Mouse (Mus musculus) kidney, embryonic 15.5 days (tissue): ENCODE data around the gene Usp33. TPM values are rescaled to one million over a fixed set of nuclear protein-coding genes. Genes with fewer than 3 reads are reported as not detected.

ENCODE experiments used
- ATAC-seq: fragments of 200-750 bp; cut with Nextera tagmentation; replicated peaks from 2 replicates; pipeline ENCODE4 v1.8.0; 2017; ENCODE audit warnings: moderate TSS enrichment; ENCODE audit not compliant: low FRiP score
- H3K27ac ChIP-seq: fragments of 300-500 bp; sonication (generic); 2 replicates; pipeline ENCODE4 v1.5.1; 2015; ENCODE audit warnings: mild to moderate bottlenecking, inconsistent platforms
- H3K27me3 ChIP-seq: fragments of 300-500 bp; sonication (generic); 2 replicates; pipeline ENCODE4 v1.6.1; 2015; ENCODE audit warnings: inconsistent platforms
- H3K36me3 ChIP-seq: fragments of 300-500 bp; sonication (generic); 2 replicates; pipeline ENCODE4 v1.6.1; 2015; ENCODE audit warnings: inconsistent platforms
- H3K4me1 ChIP-seq: fragments of 300-500 bp; sonication (generic); 2 replicates; pipeline ENCODE4 v1.6.1; 2015; ENCODE audit warnings: inconsistent platforms
- H3K4me2 ChIP-seq: fragments of 300-500 bp; sonication (generic); 2 replicates; pipeline ENCODE4 v1.6.1; 2015; ENCODE audit warnings: moderate library complexity, mild to moderate bottlenecking, inconsistent platforms
- H3K4me3 ChIP-seq: fragments of 300-500 bp; sonication (generic); replicated peaks from 2 replicates; pipeline ENCODE4 v1.5.1; 2015; ENCODE audit warnings: mild to moderate bottlenecking, inconsistent platforms
- H3K9ac ChIP-seq: fragments of 300-500 bp; sonication (generic); 2 replicates; pipeline ENCODE4 v1.6.1; 2015; ENCODE audit warnings: mild to moderate bottlenecking, inconsistent platforms
- H3K9me3 ChIP-seq: fragments of 300-500 bp; sonication (generic); replicated peaks from 2 replicates; pipeline ENCODE4 v1.6.1; 2016; ENCODE audit warnings: inconsistent platforms
- WGBS: fragments of 180-500 bp; shearing (Covaris S2); methylation state at CpG from one replicate; pipeline ENCODE4 v1.1.7; 2015; ENCODE audit warnings: mixed read lengths; 5-methylcytosine and 5-hydroxymethylcytosine counted together
- polyA plus RNA-seq: library from polyadenylated mRNA; unstranded; fragments of >200 nt; fragmentation: Nextera tagmentation; extraction: Ambion mirVana; gene quantifications from 2 replicates; pipeline ENCODE4 v1.2.1, GENCODE M21; 2015

Gene Usp33
- polyA plus RNA-seq, 1 experiment from 2014 or later: 40.3 TPM

- 70% methylated on average over 4 of the region's 4 CpGs for WGBS
- peaks cover 44% of the 10 kb centered on the region for H3K4me1 ChIP-seq
- H3K36me3 ChIP-seq: no peaks in the 10 kb centered on the region; the same call in 1 of the 2 replicates
- H3K4me3 ChIP-seq: no peak overlapping the region
- ATAC-seq: no peak
- H3K9me3 ChIP-seq: no peaks in the 10 kb centered on the region
- no peak overlapping the region for H3K4me2 ChIP-seq
- peak overlapping the region; percentile 27; the same call in 1 of the 2 replicates for H3K27ac ChIP-seq
- H3K27me3 ChIP-seq: no peaks in the 10 kb centered on the region
- H3K9ac ChIP-seq: no peak overlapping the region
Measured at GRCm38 (mm10) chr3:152405978-152406640, 59.8 kb downstream of the Usp33 start.

- Histone ChIP-seq H3K4me2 (no peak overlapping the region), H3K9me3 (no peaks in the 10 kb centered on the region), H3K27me3 (no peaks in the 10 kb centered on the region), H3K27ac (no peak overlapping the region), H3K36me3 (no peaks in the 10 kb centered on the region; the same call in 1 of the 2 replicates), H3K4me3 (no peak overlapping the region), H3K4me1 (peaks cover 19% of the 10 kb centered on the region), H3K9ac (no peak overlapping the region)
- 43% methylated on average over 7 of the region's 7 CpGs for WGBS
- peak; percentile 52 for ATAC-seq
Measured at GRCm38 (mm10) chr3:152410980-152411551, 64.8 kb downstream of the Usp33 start.

- no peaks in the 10 kb centered on the region; the same call in 1 of the 2 replicates for H3K36me3 ChIP-seq
- 84% methylated on average over 4 of the region's 4 CpGs for WGBS
- no peak overlapping the region for H3K4me3 ChIP-seq
- no peak overlapping the region for H3K4me2 ChIP-seq
- H3K27me3 ChIP-seq: no peaks in the 10 kb centered on the region
- H3K4me1 ChIP-seq: peaks cover 15% of the 10 kb centered on the region
- H3K9ac ChIP-seq: no peak overlapping the region
- H3K9me3 ChIP-seq: no peaks in the 10 kb centered on the region
- no peak overlapping the region for H3K27ac ChIP-seq
- ATAC-seq: no peak
Measured at GRCm38 (mm10) chr3:152412362-152412761, 66.1 kb downstream of the Usp33 start.

- H3K9me3 ChIP-seq: no peaks in the 10 kb centered on the region
- 0 out of 2 replicates have a peak, but pooled peaks cover 6% of the 10 kb centered on the region for H3K4me1 ChIP-seq
- H3K27me3 ChIP-seq: no peaks in the 10 kb centered on the region
- WGBS: 91% methylated on average over 8 of the region's 8 CpGs
- H3K9ac ChIP-seq: no peak overlapping the region
- H3K4me2 ChIP-seq: no peak overlapping the region
- no peak overlapping the region for H3K4me3 ChIP-seq
- H3K27ac ChIP-seq: no peak overlapping the region
- H3K36me3 ChIP-seq: peaks cover 39% of the 10 kb centered on the region
- no peak for ATAC-seq
Measured at GRCm38 (mm10) chr3:152428925-152429324, 82.6 kb downstream of the Usp33 start.

- Histone ChIP-seq H3K4me1 (0 out of 2 replicates have a peak, but pooled peaks cover 6% of the 10 kb centered on the region), H3K36me3 (peaks cover 34% of the 10 kb centered on the region), H3K27ac (no peak overlapping the region), H3K4me2 (no peak overlapping the region), H3K27me3 (no peaks in the 10 kb centered on the region), H3K4me3 (no peak overlapping the region), H3K9me3 (no peaks in the 10 kb centered on the region), H3K9ac (no peak overlapping the region)
- WGBS: 93% methylated on average over 7 of the region's 7 CpGs
- no peak for ATAC-seq
Measured at GRCm38 (mm10) chr3:152432677-152433076, 86.4 kb downstream of the Usp33 start.

- ATAC-seq: no peak
- no peaks in the 10 kb centered on the region for H3K9me3 ChIP-seq
- no peak overlapping the region for H3K4me2 ChIP-seq
- peaks cover 31% of the 10 kb centered on the region for H3K36me3 ChIP-seq
- H3K27ac ChIP-seq: no peak overlapping the region
- no peak overlapping the region for H3K4me3 ChIP-seq
- H3K9ac ChIP-seq: no peak overlapping the region
- no peaks in the 10 kb centered on the region for H3K27me3 ChIP-seq
- 0 out of 2 replicates have a peak, but pooled peaks cover 2% of the 10 kb centered on the region for H3K4me1 ChIP-seq
Measured at GRCm38 (mm10) chr3:152435590-152435989, 89.3 kb downstream of the Usp33 start.

- Histone ChIP-seq H3K9ac (no peak overlapping the region), H3K36me3 (peaks cover 25% of the 10 kb centered on the region), H3K4me2 (no peak overlapping the region), H3K4me3 (no peak overlapping the region), H3K27ac (no peak overlapping the region), H3K27me3 (no peaks in the 10 kb centered on the region), H3K9me3 (no peaks in the 10 kb centered on the region), H3K4me1 (no peaks in the 10 kb centered on the region)
- 95% methylated on average over 7 of the region's 7 CpGs for WGBS
- ATAC-seq: no peak
Measured at GRCm38 (mm10) chr3:152438068-152438467, 91.8 kb downstream of the Usp33 start.

GRCm38 (mm10) chr3:152442795-152443194 lies 96.5 kb downstream of the Usp33 start:
- no peaks in the 10 kb centered on the region for H3K9me3 ChIP-seq
- 90% methylated on average over 4 of the region's 4 CpGs for WGBS
- H3K4me3 ChIP-seq: no peak overlapping the region
- H3K36me3 ChIP-seq: peaks cover 22% of the 10 kb centered on the region
- no peak overlapping the region for H3K9ac ChIP-seq
- H3K27ac ChIP-seq: no peak overlapping the region
- no peak for ATAC-seq
- no peak overlapping the region for H3K4me2 ChIP-seq
- no peaks in the 10 kb centered on the region for H3K4me1 ChIP-seq
- no peaks in the 10 kb centered on the region for H3K27me3 ChIP-seq

Other genes with a start within 250 kb of the Usp33 start
- 25.4 and 30.4 TPM in 2 replicates for gene Gipc2, start 180.2 kb upstream of the Usp33 start, polyA plus RNA-seq
- 30.9 and 31.1 TPM in 2 replicates for gene Dnajb4, start 136.2 kb upstream of the Usp33 start, polyA plus RNA-seq
- gene Fubp1, start 136.1 kb upstream of the Usp33 start, polyA plus RNA-seq: 301 and 315 TPM in 2 replicates
- gene Nexn, start 80.1 kb upstream of the Usp33 start, polyA plus RNA-seq: 11.3 and 12.4 TPM in 2 replicates
- gene Miga1, start 6.1 kb upstream of the Usp33 start, polyA plus RNA-seq: 17.9 and 18.7 TPM in 2 replicates
- 52.6 and 53.7 TPM in 2 replicates for gene Zzz3, start 49.0 kb downstream of the Usp33 start, polyA plus RNA-seq